Mouse (Mus musculus): ENCODE data around the gene Mmp21.
"Not testable (repeated sequence)": the region's sequence is repeated elsewhere in the genome, so short reads cannot be mapped to it uniquely, and the experiment has no call there.

Mmp21 gene

GRCm38 (mm10) chr7:133679961-133680360 is at the start of gene Mmp21:
Gene Mmp21, minus strand, starts transcription at chr7:133680061.
- no peak for DNase-seq

- DNase-seq: no peak
Observed at GRCm38 (mm10) chr7:133729351-133729750, 49.5 kb upstream of the Mmp21 start.

DNA sequence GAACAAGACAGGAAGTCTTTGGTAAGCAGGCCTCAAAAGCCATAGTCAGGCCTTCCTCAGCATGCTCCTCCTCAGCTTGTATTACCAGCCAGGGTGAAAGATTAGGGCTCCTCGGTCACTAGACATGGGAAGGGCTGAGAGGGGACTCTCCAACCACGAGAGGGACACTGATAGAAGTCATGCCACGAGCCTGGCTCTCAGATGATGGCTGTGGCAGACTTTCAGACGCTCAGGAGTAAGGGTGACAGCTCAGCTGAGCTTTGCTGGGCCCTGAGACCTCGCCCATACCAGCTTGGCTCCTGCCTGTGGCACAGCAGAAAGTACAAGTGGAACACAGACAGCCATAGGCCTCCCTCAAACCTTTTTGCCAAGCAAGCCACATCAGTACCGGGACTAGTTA is 47.2 kb upstream of the Mmp21 start:
- DNase-seq: no peak

GRCm38 (mm10) chr7:133725571-133725970 is 45.7 kb upstream of the Mmp21 start:
- no peak for DNase-seq

DNA sequence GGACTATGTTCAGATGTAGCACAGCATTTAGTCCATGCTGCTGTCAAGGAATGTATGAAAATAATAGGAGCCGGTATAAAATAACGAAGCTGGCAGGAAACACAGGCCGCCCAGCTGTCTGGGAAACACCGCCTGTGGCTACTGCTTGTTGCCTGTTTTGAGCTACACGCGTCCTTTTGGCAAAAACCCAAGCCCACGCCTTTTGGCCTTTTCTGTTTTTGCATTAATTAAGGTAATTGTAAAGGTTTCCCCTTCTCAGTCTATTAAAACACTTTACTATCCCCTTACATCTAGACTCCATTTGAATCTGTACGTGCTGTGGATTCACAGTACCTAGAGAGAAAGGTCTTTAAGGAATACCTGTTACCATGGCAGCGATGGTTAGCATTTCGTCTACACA is 45.0 kb upstream of the Mmp21 start:
- no peak for DNase-seq

DNA sequence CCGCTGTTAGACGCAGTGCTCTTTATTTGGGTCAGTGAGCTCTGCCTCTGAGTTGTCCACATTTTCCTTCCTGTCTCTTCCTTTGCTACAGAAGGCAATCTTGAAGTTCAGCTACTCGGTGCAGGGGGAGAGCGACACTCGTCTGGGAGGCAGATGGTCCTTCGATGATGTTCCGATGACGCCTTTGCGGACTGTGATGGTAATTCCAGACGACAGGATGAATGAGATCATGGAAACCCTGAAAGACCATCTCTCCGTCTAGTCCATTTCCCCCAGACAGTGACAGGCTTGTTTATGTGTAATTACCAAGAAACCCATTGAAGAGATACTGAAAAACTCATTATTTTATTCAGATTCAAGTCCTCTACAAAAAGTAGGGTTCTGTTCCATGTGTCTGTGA is 40.8 kb upstream of the Mmp21 start:
- DNase-seq: no peak

- DNase-seq: no peak
Observed at GRCm38 (mm10) chr7:133718580-133718979, 38.7 kb upstream of the Mmp21 start.

- no peak for DNase-seq
Observed at GRCm38 (mm10) chr7:133715387-133715786, 35.5 kb upstream of the Mmp21 start.

DNA sequence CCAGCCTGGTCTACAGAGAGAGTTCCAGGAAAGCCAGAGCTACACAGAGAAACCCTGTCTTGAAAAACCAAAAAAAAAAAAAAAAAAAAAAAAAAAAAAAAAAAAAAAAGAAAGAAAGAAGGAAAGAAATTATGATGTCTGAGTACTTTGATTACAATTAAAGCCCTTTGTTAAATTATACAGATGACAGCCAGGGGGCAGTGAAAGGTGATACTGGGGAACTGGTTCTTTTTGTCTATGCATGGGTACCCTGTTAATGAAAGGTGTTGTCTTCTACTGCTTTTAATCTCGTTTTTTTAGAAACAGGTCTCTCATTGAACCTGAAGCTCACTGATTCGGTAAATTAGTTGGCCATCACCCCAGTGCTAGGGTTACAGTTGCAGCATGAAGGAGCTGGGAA is 27.4 kb upstream of the Mmp21 start:
- DNase-seq: no peak

- no peak for DNase-seq
Observed at GRCm38 (mm10) chr7:133703906-133704305, 24.0 kb upstream of the Mmp21 start.

DNA sequence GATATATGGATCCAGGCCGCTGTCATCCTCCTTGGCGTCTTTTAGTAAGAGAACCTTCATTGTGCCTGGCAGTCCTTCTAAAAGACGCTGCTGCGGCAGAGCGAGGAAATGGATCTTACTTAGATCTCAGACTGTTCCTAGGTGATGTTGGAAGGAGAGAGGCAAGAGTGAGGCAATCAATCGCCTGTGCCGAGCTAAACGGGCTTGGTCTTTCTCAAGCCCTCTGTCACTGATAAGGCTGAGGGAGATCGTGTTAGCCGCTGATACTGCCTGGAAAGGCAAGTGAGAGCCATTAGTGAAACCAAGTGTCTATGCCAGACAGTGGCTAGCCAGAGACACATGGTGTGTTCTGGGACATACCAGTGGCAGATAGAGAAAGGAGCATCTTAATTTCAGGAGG is 22.5 kb upstream of the Mmp21 start:
- no peak for DNase-seq

DNA sequence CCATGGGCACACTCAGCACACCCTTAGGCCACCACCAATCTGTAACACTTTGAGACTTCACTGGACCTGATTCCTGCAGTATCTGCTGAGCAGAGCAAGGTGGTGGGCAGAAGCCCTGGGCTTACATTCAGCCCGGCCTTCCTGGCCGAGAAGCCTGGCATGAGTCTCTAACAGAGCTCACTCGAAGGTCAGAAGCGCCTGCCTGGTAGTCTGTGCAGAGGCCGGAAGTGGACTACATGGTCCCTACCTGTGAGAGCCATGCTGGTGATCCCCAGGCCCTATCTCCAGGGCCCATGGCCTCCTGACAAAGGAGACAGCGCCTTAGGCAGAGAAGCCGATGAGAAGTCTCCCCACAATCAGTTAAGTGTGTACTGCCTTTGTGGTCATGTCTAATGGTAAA is 21.5 kb upstream of the Mmp21 start:
- DNase-seq: no peak

- DNase-seq: no peak
Observed at GRCm38 (mm10) chr7:133699885-133700284, 20.0 kb upstream of the Mmp21 start.

- no peak for DNase-seq
Observed at GRCm38 (mm10) chr7:133698021-133698709, 18.3 kb upstream of the Mmp21 start.

GRCm38 (mm10) chr7:133685644-133686043 is 5.8 kb upstream of the Mmp21 start:
- not testable (repeated sequence) for DNase-seq

- no peak for DNase-seq
Observed at GRCm38 (mm10) chr7:133684701-133685100, 4.8 kb upstream of the Mmp21 start.

DNA sequence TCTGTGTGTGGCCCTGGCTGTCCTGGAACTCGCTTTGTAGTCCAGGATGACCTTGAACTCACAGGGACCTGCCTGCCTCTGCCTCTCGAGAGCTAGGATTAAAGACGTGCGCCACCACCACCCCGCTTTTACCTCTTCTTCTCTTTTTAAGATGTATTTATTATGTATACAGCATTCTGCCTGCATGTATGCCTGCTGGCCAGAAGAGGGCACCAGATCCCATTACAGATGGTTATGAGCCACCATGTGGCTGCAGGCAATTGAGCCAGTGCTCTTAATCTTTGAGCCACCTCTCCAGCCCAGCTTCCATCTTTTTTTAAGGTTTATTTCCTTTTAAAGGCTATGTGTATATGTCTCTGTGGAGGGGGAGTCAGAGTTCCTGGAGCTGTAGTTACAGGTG is 4.2 kb upstream of the Mmp21 start:
- DNase-seq: no peak

DNA sequence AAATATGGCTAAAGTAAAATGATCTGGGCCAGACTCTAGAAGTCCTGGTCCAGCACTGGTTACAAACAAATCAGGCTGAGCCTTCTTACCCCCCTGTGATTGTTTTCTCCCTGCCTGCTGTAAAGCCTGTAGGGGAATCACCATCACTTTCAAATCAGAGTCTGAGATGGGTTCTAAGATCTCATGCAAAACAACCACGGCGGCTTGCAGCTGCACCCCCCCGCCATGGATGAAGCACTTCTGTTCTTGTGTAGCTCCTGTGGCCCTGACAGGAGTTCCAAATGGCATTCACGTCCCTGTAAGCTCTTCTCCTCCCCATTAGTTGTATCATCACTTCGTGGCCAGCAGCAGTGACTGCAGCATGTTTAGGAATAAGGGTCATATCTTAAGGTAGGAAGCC is 3.8 kb upstream of the Mmp21 start:
- DNase-seq: no peak

DNA sequence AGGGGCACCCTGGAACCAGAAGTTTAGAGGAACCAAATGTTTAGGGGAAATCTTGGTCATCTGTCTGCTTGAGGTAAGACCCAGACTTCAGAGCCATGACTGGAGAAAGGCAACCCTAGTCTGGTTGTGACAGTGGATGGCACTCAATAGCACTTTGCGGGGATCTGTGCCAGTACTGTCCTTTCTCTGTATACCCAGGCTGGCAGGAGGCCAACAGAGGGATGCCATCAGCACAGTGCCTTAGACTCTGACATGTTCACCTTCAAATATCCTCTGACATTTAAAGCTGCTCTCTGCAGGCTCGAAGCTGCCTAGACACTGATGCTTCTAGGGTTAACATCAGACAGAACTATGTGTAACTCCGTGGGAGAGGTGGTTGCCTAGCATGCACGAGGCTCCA is 422 bp downstream of the Mmp21 start:
- no peak for DNase-seq

DNA sequence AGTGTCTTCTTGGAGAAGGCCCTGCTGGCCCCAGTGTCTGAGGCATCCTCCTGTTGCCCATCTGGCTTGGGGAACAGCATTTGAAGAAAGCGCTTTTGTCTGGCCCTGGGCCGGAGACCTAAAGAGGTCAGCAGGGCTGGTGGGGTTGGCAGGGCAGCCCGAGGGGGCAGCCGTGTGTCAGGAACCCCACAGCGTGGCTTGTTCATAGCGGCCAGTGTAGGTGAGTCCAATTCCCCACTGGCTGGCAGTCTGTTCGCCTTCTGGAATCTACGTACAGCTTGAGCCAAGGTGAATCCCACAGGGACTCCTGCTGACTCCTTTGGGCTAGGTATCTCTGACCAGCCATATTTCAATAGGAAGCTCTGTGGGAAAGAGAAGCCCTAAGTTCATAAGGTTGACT is 1.1 kb downstream of the Mmp21 start:
- no peak for DNase-seq

DNA sequence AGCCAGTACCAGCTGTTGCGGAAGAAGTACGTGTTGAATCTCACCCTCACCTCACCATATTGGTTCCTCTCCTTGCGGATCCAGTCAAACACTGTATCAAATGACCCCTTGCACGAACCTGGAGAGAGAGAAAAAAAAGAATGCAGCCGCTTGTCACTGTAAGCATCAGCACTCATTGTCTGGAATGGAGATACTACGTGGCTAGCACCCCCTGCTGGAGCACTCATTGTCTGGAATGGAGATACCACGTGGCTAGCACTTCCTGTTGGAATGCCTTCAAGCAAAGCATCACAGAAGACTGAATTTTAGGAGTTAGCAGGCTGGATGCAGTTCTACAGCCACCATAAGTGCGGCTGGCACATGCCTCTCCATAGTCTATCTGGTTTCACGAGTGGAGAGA is 3.9 kb downstream of the Mmp21 start:
- no peak for DNase-seq

GRCm38 (mm10) chr7:133670846-133671245 is 9.0 kb downstream of the Mmp21 start:
- no peak for DNase-seq

- DNase-seq: no peak
Observed at GRCm38 (mm10) chr7:133669946-133670345, 9.9 kb downstream of the Mmp21 start.

GRCm38 (mm10) chr7:133669071-133669470 is 10.8 kb downstream of the Mmp21 start:
- DNase-seq: no peak

DNA sequence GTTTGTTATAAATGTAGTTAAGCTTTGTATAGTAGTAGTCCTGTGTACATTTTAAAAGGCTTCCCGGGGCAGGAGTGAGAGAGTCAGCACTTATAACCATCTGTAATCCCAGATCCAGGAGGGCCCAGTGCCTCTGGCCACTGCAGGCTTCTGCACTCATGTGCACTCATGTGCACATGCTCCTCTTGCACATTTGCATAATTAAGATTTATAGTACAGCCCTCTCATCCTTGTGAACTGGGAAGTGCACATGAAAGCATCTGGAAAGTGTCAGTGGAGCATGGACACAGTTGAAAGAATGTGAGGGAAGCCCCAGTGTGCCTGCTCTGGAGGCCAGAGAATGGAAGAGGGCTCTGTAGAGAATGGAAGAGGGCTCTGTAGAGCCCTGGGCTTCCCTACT is 17.4 kb downstream of the Mmp21 start:
- no peak for DNase-seq

DNA sequence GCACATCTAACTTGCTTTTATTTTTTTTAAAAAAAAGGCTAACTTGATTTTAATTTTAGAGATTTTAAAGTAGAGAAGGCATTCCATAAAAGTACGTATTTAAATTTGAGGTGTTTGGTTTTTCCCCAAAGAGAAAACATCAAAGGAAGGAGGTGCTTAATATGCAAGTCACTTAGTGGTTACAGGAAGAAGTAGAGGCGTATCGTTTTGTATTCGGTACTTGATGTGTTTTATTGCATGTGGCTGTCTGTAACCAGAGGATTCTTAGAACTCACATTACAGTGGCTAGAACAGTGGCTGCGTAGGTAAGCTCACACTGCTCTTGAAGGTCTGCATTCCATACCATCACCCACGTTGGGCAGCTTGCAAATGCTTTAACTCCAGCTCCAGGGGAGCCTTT is 34.1 kb downstream of the Mmp21 start:
- DNase-seq: no peak

All from kidney, adult 8-10 months (tissue).